Mouse (Mus musculus): Measurements from ENCODE around the gene Tead1. TPM values are rescaled to one million over a fixed set of nuclear protein-coding genes. Genes with fewer than 3 reads are reported as not detected.

The Tead1 gene
- polyA plus RNA-seq, 1 experiment from 2014 or later = 7.4 TPM

DNA sequence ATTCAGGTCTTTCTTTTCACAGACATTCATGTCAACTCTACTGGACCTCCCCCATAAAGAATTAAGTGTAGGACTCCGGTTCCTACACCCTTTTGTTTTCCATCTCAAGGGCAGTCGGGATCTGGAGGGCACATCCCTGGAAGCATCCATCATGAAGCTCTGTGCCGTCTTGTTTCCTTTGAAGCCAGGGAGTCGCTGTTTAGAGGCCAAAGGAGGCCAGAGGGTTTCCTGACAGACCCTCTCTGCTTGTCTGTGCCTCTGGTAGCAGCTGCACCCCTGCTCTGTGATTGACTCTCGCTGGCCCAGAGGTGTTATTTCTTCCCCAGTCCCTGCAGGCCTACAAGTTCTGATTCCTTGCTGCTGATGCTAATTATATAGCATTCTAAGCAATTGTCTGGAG is 259.8 kb downstream of the Tead1 start:
- H3K27me3 ChIP-seq (replicated peaks; ENCODE audit: control insufficient read depth, insufficient read depth, low read length) = peaks cover 2% of the 10 kb centered on the region; the same call in 1 of the 2 replicates
- no peaks in the 10 kb centered on the region for H3K9me3 ChIP-seq (ENCODE audit: control insufficient read depth, low read length)
- no peaks in the 10 kb centered on the region for H3K4me1 ChIP-seq (replicated peaks; ENCODE audit: control insufficient read depth, insufficient read depth, low read length)
- no peak overlapping the region for H3K4me3 ChIP-seq (ENCODE audit: low read depth, low read length)
- no peak overlapping the region for H3K27ac ChIP-seq (ENCODE audit: low read depth, low read length)
- no peaks in the 10 kb centered on the region for H3K36me3 ChIP-seq (ENCODE audit: control insufficient read depth, insufficient read depth, low read length)
- 32% methylated on average over 5 of the region's 5 CpGs for WGBS
- DNase-seq (ENCODE audit: low spot score) (no peak), ATAC-seq (replicated peaks; ENCODE audit: low FRiP score) (no peak)
- no peak overlapping the region for H3K4me2 ChIP-seq
- no peak overlapping the region for H3K9ac ChIP-seq (ENCODE audit: low read depth, low read length)

DNA sequence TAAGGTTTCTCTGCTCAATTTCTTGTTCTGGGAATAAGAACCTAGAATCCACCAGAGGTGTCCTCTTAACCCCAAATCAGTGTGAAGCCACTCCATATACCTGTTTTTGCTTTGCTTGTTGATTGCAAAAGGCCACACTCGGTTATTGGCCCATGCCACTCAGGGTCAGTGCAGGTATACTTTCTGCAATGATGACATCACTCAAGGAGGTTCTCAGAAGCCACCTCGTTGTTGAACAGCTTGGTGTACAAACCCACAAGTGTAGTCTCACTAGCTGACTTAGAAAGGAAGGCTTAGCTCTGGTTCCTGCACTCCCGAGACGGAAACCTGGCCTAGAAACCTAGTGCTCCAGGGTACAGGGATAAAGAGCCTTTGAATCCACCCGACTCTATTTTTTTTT is 263.4 kb downstream of the Tead1 start:
- no peaks in the 10 kb centered on the region for H3K9me3 ChIP-seq (ENCODE audit: control insufficient read depth, low read length)
- ATAC-seq (replicated peaks; ENCODE audit: low FRiP score) (no peak), DNase-seq (ENCODE audit: low spot score) (no peak)
- H3K9ac ChIP-seq (ENCODE audit: low read depth, low read length) = no peak overlapping the region
- H3K4me2 ChIP-seq = no peak overlapping the region
- no peak overlapping the region for H3K27ac ChIP-seq (ENCODE audit: low read depth, low read length)
- WGBS = 68% methylated on average over 5 of the region's 5 CpGs
- no peak overlapping the region for H3K4me3 ChIP-seq (ENCODE audit: low read depth, low read length)
- no peaks in the 10 kb centered on the region for H3K4me1 ChIP-seq (replicated peaks; ENCODE audit: control insufficient read depth, insufficient read depth, low read length)
- no peaks in the 10 kb centered on the region for H3K36me3 ChIP-seq (ENCODE audit: control insufficient read depth, insufficient read depth, low read length)
- no peaks in the 10 kb centered on the region; the same call in 1 of the 2 replicates for H3K27me3 ChIP-seq (replicated peaks; ENCODE audit: control insufficient read depth, insufficient read depth, low read length)

DNA sequence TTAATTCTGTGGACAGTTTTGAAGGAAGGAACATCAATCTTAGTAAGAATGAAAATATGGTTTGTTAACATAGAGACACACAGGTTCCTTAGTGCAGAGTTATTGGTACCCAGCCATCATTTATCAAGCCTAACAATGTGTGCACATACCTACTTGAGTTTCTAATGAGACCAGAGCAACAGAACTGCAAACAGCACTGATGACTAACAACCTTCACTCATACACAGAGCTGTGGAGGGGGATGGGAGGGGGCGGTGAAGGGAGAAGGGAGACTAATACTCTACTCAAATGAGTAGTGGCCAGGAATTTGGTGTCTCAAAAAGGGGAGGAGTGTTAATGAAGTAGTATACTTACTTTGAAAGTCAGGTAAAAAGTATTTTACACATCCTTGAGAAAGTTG is 263.9 kb downstream of the Tead1 start:
- no peaks in the 10 kb centered on the region; the same call in 1 of the 2 replicates for H3K27me3 ChIP-seq (replicated peaks; ENCODE audit: control insufficient read depth, insufficient read depth, low read length)
- H3K27ac ChIP-seq (ENCODE audit: low read depth, low read length) = no peak overlapping the region
- ATAC-seq (replicated peaks; ENCODE audit: low FRiP score) = no peak
- H3K4me3 ChIP-seq (ENCODE audit: low read depth, low read length) = no peak overlapping the region
- H3K9me3 ChIP-seq (ENCODE audit: control insufficient read depth, low read length) = no peaks in the 10 kb centered on the region
- no peak for DNase-seq (ENCODE audit: low spot score)
- no peaks in the 10 kb centered on the region for H3K4me1 ChIP-seq (replicated peaks; ENCODE audit: control insufficient read depth, insufficient read depth, low read length)
- no peak overlapping the region for H3K9ac ChIP-seq (ENCODE audit: low read depth, low read length)
- H3K4me2 ChIP-seq = no peak overlapping the region
- H3K36me3 ChIP-seq (ENCODE audit: control insufficient read depth, insufficient read depth, low read length) = no peaks in the 10 kb centered on the region
- 80% methylated on average over 1 of the region's 1 CpGs for WGBS

DNA sequence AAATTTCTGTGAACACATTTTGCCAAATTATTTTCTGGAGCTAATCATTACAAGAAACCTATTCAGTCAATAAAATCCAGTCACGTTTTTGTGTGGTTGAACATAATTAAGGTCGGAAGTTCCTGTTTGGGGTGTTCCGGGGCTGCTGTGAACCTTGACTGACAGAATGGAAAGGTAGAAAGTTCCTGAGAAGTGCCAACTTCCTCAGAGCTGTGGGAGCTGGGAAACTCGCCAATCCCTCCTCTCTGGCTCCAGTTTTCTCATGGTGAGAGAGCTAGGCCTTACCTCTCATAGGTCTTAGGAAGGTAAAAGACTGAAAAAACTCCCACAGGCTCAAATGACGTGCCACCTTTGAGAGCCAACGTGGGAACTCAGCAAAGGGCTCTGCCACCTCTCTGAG is 267.6 kb downstream of the Tead1 start:
- DNase-seq (ENCODE audit: low spot score) (no peak), ATAC-seq (replicated peaks; ENCODE audit: low FRiP score) (no peak)
- no peaks in the 10 kb centered on the region for H3K4me1 ChIP-seq (replicated peaks; ENCODE audit: control insufficient read depth, insufficient read depth, low read length)
- no peak overlapping the region for H3K27ac ChIP-seq (ENCODE audit: low read depth, low read length)
- whole genome bisulfite sequencing = 49% methylated on average over 6 of the region's 6 CpGs
- H3K9me3 ChIP-seq (ENCODE audit: control insufficient read depth, low read length) = no peaks in the 10 kb centered on the region
- H3K36me3 ChIP-seq (ENCODE audit: control insufficient read depth, insufficient read depth, low read length) = no peaks in the 10 kb centered on the region
- peaks cover 4% of the 10 kb centered on the region; the same call in 1 of the 2 replicates for H3K27me3 ChIP-seq (replicated peaks; ENCODE audit: control insufficient read depth, insufficient read depth, low read length)
- no peak overlapping the region for H3K9ac ChIP-seq (ENCODE audit: low read depth, low read length)
- H3K4me2 ChIP-seq = no peak overlapping the region
- no peak overlapping the region for H3K4me3 ChIP-seq (ENCODE audit: low read depth, low read length)

DNA sequence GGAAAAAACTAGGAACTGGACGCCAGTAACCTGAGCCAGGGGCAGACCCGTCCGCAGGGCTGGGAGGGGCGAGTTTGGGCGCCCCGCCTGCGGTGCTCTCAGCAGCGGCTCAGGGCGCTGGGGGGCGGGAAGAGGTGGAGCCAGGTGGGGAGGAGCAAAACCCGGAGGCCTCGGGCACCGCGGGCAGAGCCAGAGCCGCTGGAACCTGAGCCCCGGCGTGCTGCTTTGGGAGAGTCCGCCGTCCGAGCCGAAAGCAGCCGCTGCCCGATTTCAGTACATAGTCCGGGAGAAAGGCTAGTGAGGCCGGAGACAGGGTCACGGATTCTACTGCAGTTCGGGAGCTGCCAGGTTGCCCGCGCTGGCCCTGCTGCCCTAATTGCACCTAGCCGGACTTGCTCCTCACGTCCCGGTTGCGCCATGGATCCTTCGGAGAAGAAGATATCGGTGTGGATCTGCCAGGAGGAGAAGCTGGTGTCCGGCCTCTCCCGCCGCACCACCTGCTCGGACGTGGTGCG is 274.7 kb downstream of the Tead1 start, which contains the start of gene Rassf10:
Rassf10 (plus strand) TSS at position 186 of the 515 bp plus-strand sequence.
- Histone ChIP-seq H3K9ac (ENCODE audit: low read depth, low read length) (no peak within 1 kb of the TSS), H3K4me2 (peak within 1 kb of the TSS; percentile 61), H3K27ac (ENCODE audit: low read depth, low read length) (no peak within 1 kb of the TSS), H3K27me3 (replicated peaks; ENCODE audit: control insufficient read depth, insufficient read depth, low read length) (peaks cover 50% of the 10 kb centered on the region), H3K9me3 (ENCODE audit: control insufficient read depth, low read length) (no peaks in the 10 kb centered on the region), H3K36me3 (ENCODE audit: control insufficient read depth, insufficient read depth, low read length) (no peaks in the 10 kb centered on the region), H3K4me3 (ENCODE audit: low read depth, low read length) (peak within 1 kb of the TSS; percentile 36), H3K4me1 (replicated peaks; ENCODE audit: control insufficient read depth, insufficient read depth, low read length) (peaks cover 3% of the 10 kb centered on the region)
- WGBS = 3% methylated on average over 40 of the region's 41 CpGs
- peak; percentile 71 for ATAC-seq (replicated peaks; ENCODE audit: low FRiP score)
- peak; percentile 73 for DNase-seq (ENCODE audit: low spot score)

DNA sequence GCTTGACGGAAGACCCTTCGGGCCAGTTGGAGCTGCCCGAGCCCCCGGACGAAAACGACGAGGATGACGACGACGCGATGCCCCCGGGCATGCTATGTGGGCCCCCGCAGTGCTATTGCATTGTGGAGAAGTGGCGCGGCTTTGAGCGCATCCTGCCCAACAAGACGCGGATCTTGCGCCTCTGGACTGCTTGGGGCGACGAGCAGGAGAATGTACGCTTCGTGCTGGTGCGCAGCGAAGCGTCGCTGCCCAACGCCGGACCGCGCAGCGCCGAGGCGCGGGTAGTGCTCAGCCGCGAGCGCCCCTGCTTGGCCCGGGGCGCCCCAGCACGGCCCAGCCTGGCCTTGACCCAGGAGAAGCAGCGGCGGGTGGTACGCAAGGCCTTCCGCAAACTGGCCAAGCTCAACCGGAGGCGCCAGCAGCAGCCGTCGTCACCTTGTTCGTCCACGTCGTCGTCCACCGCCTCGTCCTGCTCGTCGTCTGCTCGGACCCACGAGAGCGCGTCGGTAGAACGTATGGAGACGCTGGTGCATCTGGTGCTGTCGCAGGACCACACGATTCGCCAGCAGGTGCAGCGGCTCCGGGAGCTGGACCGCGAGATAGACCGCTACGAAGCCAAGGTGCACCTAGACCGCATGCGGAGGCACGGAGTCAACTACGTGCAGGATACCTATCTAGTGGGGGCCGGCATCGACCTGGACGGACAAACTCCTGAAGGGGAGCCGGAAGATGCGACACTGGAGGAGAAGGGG is 275.4 kb downstream of the Tead1 start:
- H3K9ac ChIP-seq (ENCODE audit: low read depth, low read length) = no peak overlapping the region
- 2% methylated on average over 81 of the region's 82 CpGs for WGBS
- ATAC-seq (replicated peaks; ENCODE audit: low FRiP score) = no peak

DNA sequence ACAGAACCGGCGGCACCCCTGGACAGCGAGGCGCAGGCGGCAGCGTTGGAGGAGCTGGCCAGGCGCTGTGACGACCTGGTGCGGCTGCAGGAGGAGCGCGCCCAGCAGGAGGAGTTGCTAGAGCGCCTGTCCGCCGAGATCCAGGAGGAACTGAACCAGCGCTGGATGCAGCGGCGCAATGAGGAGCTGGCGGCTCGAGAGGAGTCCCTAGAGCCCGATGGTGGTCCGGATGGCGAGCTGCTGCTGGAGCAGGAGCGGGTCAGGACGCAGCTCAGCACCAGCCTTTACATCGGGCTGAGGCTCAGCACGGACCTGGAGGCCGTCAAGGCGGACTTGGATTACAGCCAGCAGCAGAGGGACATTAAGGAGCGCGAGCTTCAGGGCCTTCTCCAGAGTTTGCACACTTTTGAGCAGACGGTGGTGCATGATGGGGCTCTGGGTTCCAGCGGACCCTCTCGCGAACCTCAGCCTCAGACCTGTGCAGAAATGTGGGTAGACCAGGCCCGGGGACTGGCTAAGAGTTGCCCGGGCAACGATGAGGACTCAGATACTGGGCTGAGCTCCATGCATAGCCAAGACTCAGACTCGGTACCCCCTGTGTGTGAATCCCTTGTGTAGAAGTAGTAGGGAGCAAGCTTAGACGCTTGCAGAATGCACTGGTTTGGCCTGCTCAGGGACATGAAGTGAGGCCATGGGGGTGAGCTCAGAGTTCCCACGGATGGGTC is 276.1 kb downstream of the Tead1 start:
- H3K4me3 ChIP-seq (ENCODE audit: low read depth, low read length) = peak overlapping the region; percentile 36
- no peak overlapping the region for H3K27ac ChIP-seq (ENCODE audit: low read depth, low read length)
- peak; percentile 40 for DNase-seq (ENCODE audit: low spot score)

More for the DNA sequence above, 275.4 kb downstream of the Tead1 start:
- H3K4me3 ChIP-seq (ENCODE audit: low read depth, low read length) = peak overlapping the region; percentile 36
- H3K36me3 ChIP-seq (ENCODE audit: control insufficient read depth, insufficient read depth, low read length) = no peaks in the 10 kb centered on the region
- peak overlapping the region; percentile 61 for H3K4me2 ChIP-seq
- peak; percentile 40 for DNase-seq (ENCODE audit: low spot score)
- H3K9me3 ChIP-seq (ENCODE audit: control insufficient read depth, low read length) = no peaks in the 10 kb centered on the region
- H3K4me1 ChIP-seq (replicated peaks; ENCODE audit: control insufficient read depth, insufficient read depth, low read length) = peaks cover 3% of the 10 kb centered on the region
- no peak overlapping the region for H3K27ac ChIP-seq (ENCODE audit: low read depth, low read length)
- peaks cover 50% of the 10 kb centered on the region for H3K27me3 ChIP-seq (replicated peaks; ENCODE audit: control insufficient read depth, insufficient read depth, low read length)

DNA sequence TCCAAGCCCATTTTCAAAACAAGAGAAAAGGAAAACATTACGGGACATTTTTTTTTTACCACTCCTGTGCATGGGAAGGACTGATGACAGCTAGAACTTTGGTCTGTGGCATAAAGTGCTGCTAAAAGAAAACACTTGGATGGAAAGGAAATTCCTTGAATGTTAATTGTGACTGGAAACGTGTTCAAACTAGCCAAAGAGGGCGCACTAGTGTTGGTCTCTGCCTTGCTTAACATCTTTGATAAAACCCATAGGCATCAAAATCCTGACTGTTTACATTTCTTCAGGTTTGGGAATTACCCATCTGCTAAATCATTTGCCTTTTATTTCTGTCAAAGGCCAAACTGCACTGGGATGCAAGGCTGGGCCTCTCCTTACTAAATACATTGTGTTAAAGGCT is 276.8 kb downstream of the Tead1 start:
- 35% methylated on average over 3 of the region's 3 CpGs for WGBS
- peaks cover 50% of the 10 kb centered on the region for H3K27me3 ChIP-seq (replicated peaks; ENCODE audit: control insufficient read depth, insufficient read depth, low read length)
- no peaks in the 10 kb centered on the region for H3K9me3 ChIP-seq (ENCODE audit: control insufficient read depth, low read length)
- H3K4me3 ChIP-seq (ENCODE audit: low read depth, low read length) = no peak overlapping the region
- H3K4me1 ChIP-seq (replicated peaks; ENCODE audit: control insufficient read depth, insufficient read depth, low read length) = peaks cover 3% of the 10 kb centered on the region
- H3K27ac ChIP-seq (ENCODE audit: low read depth, low read length) = no peak overlapping the region
- H3K9ac ChIP-seq (ENCODE audit: low read depth, low read length) = no peak overlapping the region
- no peaks in the 10 kb centered on the region for H3K36me3 ChIP-seq (ENCODE audit: control insufficient read depth, insufficient read depth, low read length)
- no peak for DNase-seq (ENCODE audit: low spot score)
- ATAC-seq (replicated peaks; ENCODE audit: low FRiP score) = no peak
- no peak overlapping the region for H3K4me2 ChIP-seq

More for the DNA sequence above, 276.1 kb downstream of the Tead1 start:
- Histone ChIP-seq H3K27me3 (replicated peaks; ENCODE audit: control insufficient read depth, insufficient read depth, low read length) (peaks cover 50% of the 10 kb centered on the region), H3K9ac (ENCODE audit: low read depth, low read length) (no peak overlapping the region), H3K9me3 (ENCODE audit: control insufficient read depth, low read length) (no peaks in the 10 kb centered on the region), H3K4me1 (replicated peaks; ENCODE audit: control insufficient read depth, insufficient read depth, low read length) (peaks cover 3% of the 10 kb centered on the region), H3K4me2 (peak overlapping the region; percentile 61), H3K36me3 (ENCODE audit: control insufficient read depth, insufficient read depth, low read length) (no peaks in the 10 kb centered on the region)
- 4% methylated on average over 40 of the region's 40 CpGs for WGBS
- ATAC-seq (replicated peaks; ENCODE audit: low FRiP score) = no peak

All from liver, embryonic 11.5 days (tissue).